Mouse (Mus musculus) heart, postnatal 0 days (tissue): Measurements from ENCODE around the gene Pa2g4.

ENCODE experiments used
- CTCF ChIP-seq: IDR thresholded peaks from 2 replicates; pipeline ENCODE4 v1.5.1; 2016; ENCODE audit warnings: antibody characterized with exemption, control low read depth, low read depth
- EP300 ChIP-seq: IDR thresholded peaks from 2 replicates; pipeline ENCODE4 v1.6.1; 2016; ENCODE audit warnings: antibody characterized with exemption, low read depth

DNA sequence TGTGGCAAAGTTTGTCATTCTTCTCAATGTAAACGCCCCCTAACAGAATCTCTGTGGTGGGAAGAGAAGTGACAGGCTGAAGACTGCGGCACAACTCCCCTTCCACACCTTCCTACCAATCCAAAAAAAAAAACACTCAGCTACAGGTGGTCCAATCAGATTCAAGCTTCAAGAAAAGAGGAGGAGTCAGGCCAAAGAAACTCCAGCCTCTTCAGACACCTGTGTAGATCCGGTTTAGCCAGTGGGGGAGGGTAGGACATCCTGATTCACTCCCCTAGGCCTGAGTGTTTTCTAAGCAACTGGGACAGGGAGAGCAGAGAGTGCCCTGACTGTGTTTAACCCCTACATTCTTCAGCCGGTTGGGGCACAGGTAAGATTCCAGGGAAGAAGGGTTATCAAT is 18.6 kb upstream of the Pa2g4 start:
- TF ChIP-seq CTCF (no peak), EP300 (no peak)
